Mouse (Mus musculus): ENCODE data around the gene Cdk5rap2.
A peak's percentile ranks its signal among the peaks of the same experiment; 100 is the strongest.

Gene Cdk5rap2

GRCm38 (mm10) chr4:70335444-70336144, 74.6 kb downstream of the Cdk5rap2 start:
- DNase-seq = no peak

- DNase-seq = peak; percentile 33
These were observed 75.2 kb downstream of the Cdk5rap2 start for GRCm38 (mm10) chr4:70334995-70335394.

- DNase-seq = no peak
These were observed 77.3 kb downstream of the Cdk5rap2 start for GRCm38 (mm10) chr4:70332981-70333380.

- no peak for DNase-seq
These were observed 77.7 kb downstream of the Cdk5rap2 start for GRCm38 (mm10) chr4:70332576-70332975.

- DNase-seq = no peak
These were observed 79.1 kb downstream of the Cdk5rap2 start for GRCm38 (mm10) chr4:70331181-70331580.

GRCm38 (mm10) chr4:70328033-70328432, 82.2 kb downstream of the Cdk5rap2 start:
- no peak for DNase-seq

GRCm38 (mm10) chr4:70327436-70327835, 82.8 kb downstream of the Cdk5rap2 start:
- no peak for DNase-seq

- DNase-seq = no peak
These were observed 88.7 kb downstream of the Cdk5rap2 start for GRCm38 (mm10) chr4:70321586-70321985.

GRCm38 (mm10) chr4:70312170-70312569, 98.1 kb downstream of the Cdk5rap2 start:
- no peak for DNase-seq

- DNase-seq = peak; percentile 14
These were observed 98.7 kb downstream of the Cdk5rap2 start for GRCm38 (mm10) chr4:70311530-70311929.

- DNase-seq = peak; percentile 78
These were observed 103.0 kb downstream of the Cdk5rap2 start for GRCm38 (mm10) chr4:70307230-70307629.

GRCm38 (mm10) chr4:70303870-70304269, 106.4 kb downstream of the Cdk5rap2 start:
- no peak for DNase-seq

GRCm38 (mm10) chr4:70301187-70301586, 109.1 kb downstream of the Cdk5rap2 start:
- DNase-seq = no peak

GRCm38 (mm10) chr4:70289361-70289760, 120.9 kb downstream of the Cdk5rap2 start:
- DNase-seq = no peak

GRCm38 (mm10) chr4:70283163-70283562, 127.1 kb downstream of the Cdk5rap2 start:
- DNase-seq = no peak

- no peak for DNase-seq
These were observed 131.4 kb downstream of the Cdk5rap2 start for GRCm38 (mm10) chr4:70278882-70279281.

- no peak for DNase-seq
These were observed 132.2 kb downstream of the Cdk5rap2 start for GRCm38 (mm10) chr4:70278057-70278456.

GRCm38 (mm10) chr4:70272943-70273342, 137.3 kb downstream of the Cdk5rap2 start:
- no peak for DNase-seq

- no peak for DNase-seq
These were observed 137.7 kb downstream of the Cdk5rap2 start for GRCm38 (mm10) chr4:70272527-70272926.

- DNase-seq = no peak
These were observed 142.9 kb downstream of the Cdk5rap2 start for GRCm38 (mm10) chr4:70267213-70267906.

- peak; percentile 64 for DNase-seq
These were observed 145.0 kb downstream of the Cdk5rap2 start for GRCm38 (mm10) chr4:70265248-70265647.

GRCm38 (mm10) chr4:70262850-70263249, 147.4 kb downstream of the Cdk5rap2 start:
- DNase-seq = no peak

GRCm38 (mm10) chr4:70261315-70261714, 148.9 kb downstream of the Cdk5rap2 start:
- no peak for DNase-seq

GRCm38 (mm10) chr4:70260419-70260807, 149.8 kb downstream of the Cdk5rap2 start:
- no peak for DNase-seq

All from kidney, postnatal 10 days (tissue).